Mouse (Mus musculus) kidney, embryonic 14.5 days (tissue): ENCODE data around the gene Becn1. TPM values are rescaled to one million over a fixed set of nuclear protein-coding genes. Genes with fewer than 3 reads are reported as not detected.
A peak's percentile ranks its signal among the peaks of the same experiment; 100 is the strongest.

Experiments used
- ATAC-seq: fragments of 200-750 bp; cut with Nextera tagmentation; 2 replicates; pipeline ENCODE4 v1.8.0; 2017; ENCODE audit warnings: moderate number of reproducible peaks, mild to moderate bottlenecking, moderate TSS enrichment, moderate library complexity; ENCODE audit not compliant: low FRiP score, low TSS enrichment
- H3K27ac ChIP-seq: fragments of 300-500 bp; sonication (generic); 2 replicates; pipeline ENCODE4 v1.5.1; 2014; ENCODE audit warnings: low read depth, mild to moderate bottlenecking, low read length, moderate library complexity, mixed read lengths
- H3K27me3 ChIP-seq: fragments of 300-500 bp; sonication (generic); 2 replicates; pipeline ENCODE4 v1.6.1; 2014; ENCODE audit warnings: mild to moderate bottlenecking, low read length; ENCODE audit not compliant: control insufficient read depth, insufficient read depth
- H3K36me3 ChIP-seq: fragments of 300-500 bp; sonication (generic); 2 replicates; pipeline ENCODE4 v1.6.1; 2014; ENCODE audit warnings: low read length, mixed read lengths; ENCODE audit not compliant: control insufficient read depth, insufficient read depth
- H3K4me1 ChIP-seq: fragments of 300-500 bp; sonication (generic); 2 replicates; pipeline ENCODE4 v1.6.1; 2014; ENCODE audit warnings: low read length, mixed read lengths; ENCODE audit not compliant: control insufficient read depth, insufficient read depth
- H3K4me2 ChIP-seq: fragments of 300-500 bp; sonication (generic); replicated peaks from 2 replicates; pipeline ENCODE4 v1.6.1; 2014; ENCODE audit warnings: low read depth, mild to moderate bottlenecking, low read length
- H3K4me3 ChIP-seq: fragments of 300-500 bp; sonication (generic); 2 replicates; pipeline ENCODE4 v1.5.1; 2014; ENCODE audit warnings: mild to moderate bottlenecking, low read length
- H3K9ac ChIP-seq: fragments of 300-500 bp; sonication (generic); 2 replicates; pipeline ENCODE4 v1.6.1; 2014; ENCODE audit warnings: low read depth, mild to moderate bottlenecking, low read length, moderate library complexity
- H3K9me3 ChIP-seq: fragments of 300-500 bp; sonication (generic); 2 replicates; pipeline ENCODE4 v1.6.1; 2016; ENCODE audit warnings: low read length; ENCODE audit not compliant: control insufficient read depth
- WGBS: fragments of 180-500 bp; shearing (Covaris S2); extraction: QIAGEN DNeasy Blood & Tissue Kit; methylation state at CpG from one replicate; pipeline ENCODE4 v1.1.7; 2014; 5-methylcytosine and 5-hydroxymethylcytosine counted together
- polyA plus RNA-seq: library from polyadenylated mRNA; unstranded; fragments of >200 nt; fragmentation: Nextera tagmentation; extraction: Ambion mirVana; gene quantifications from 2 replicates; pipeline ENCODE4 v1.2.1, GENCODE M21; 2014

The Becn1 gene
- polyA plus RNA-seq, 1 experiment from 2014 or later = 164 TPM

DNA sequence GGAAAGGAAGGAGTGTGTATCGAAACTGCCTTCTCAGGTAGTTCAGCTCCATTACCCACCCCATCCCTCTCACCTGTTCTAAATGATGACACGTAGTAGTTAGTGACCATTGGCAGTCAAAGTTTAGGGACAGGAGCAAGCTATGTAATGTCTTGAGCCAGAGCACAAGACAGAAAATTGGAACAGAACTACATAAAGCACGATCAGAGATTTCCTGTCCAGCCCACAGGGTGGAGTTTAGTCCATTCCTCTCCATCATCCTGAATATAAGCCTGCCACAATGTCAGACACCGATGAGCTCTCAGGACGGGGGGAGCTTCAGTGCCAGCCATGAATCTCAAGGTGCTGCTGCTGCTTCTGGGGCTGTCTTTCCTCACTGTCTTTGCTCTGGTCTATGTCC is 22.7 kb upstream of the Becn1 start, which contains the start of gene Aoc2:
Gene Aoc2, plus strand, starts transcription at position 301 of the 400 bp plus-strand sequence.
- ATAC-seq = no peak
- H3K9me3 ChIP-seq = no peaks in the 10 kb centered on the region
- H3K27ac ChIP-seq = no peak within 1 kb of the TSS
- WGBS = 91% methylated on average over 5 of the region's 5 CpGs
- H3K36me3 ChIP-seq = peaks cover 58% of the 10 kb centered on the region
- no peak within 1 kb of the TSS for H3K9ac ChIP-seq
- H3K4me1 ChIP-seq = no peaks in the 10 kb centered on the region
- H3K4me2 ChIP-seq = no peak within 1 kb of the TSS
- no peaks in the 10 kb centered on the region for H3K27me3 ChIP-seq
- H3K4me3 ChIP-seq = no peak within 1 kb of the TSS

DNA sequence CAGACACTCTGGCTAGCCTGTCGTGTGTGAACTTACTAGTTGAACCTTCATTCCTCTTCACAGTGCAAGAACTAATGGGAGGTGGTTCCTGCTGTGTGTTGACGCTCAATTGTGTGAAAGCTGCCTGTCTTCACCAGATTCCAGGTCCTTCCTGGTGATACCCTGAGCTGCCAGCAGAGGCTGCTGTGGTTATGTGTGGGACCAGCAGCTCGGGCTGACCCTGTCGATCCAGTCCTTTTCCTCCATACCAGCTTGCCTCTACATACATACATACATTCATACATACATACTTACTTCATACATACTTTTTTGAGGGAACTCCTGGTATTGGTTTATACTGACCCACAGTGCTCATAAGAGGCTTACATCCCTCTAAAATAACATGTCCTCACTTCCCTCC is 21.5 kb upstream of the Becn1 start:
- ATAC-seq = peak; percentile 60
- no peaks in the 10 kb centered on the region for H3K9me3 ChIP-seq
- no peaks in the 10 kb centered on the region for H3K27me3 ChIP-seq
- no peak overlapping the region for H3K4me3 ChIP-seq
- 14% methylated on average over 4 of the region's 4 CpGs for WGBS
- H3K4me2 ChIP-seq = no peak overlapping the region
- no peaks in the 10 kb centered on the region for H3K4me1 ChIP-seq
- H3K9ac ChIP-seq = no peak overlapping the region
- no peak overlapping the region for H3K27ac ChIP-seq
- peaks cover 70% of the 10 kb centered on the region for H3K36me3 ChIP-seq

DNA sequence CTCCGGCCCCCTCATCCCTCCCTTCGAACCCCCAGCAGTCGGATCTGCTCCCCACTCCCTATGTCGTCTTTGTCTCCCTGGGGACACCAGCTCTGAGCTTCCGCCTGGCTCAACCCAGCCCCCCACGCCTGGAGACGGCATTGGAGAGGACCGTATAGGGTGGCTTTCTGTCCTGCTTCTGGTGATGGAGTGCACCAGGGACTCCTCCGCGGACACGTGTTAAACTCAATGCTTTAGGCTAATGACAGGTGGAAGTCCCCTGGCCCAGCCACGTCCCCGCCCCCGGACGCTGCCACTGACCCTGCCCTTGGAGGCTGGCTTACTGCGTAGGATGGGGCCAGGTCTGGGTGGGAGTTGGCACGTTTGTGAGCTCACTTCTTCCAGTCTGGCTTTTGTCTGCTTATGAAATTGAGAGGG is 14.4 kb upstream of the Becn1 start:
- Histone ChIP-seq H3K4me3 (peak overlapping the region; percentile 99), H3K4me2 (peak overlapping the region; percentile 88), H3K9ac (peak overlapping the region; percentile 93), H3K36me3 (peaks cover 40% of the 10 kb centered on the region), H3K27me3 (no peaks in the 10 kb centered on the region), H3K4me1 (peaks cover 11% of the 10 kb centered on the region), H3K27ac (peak overlapping the region; percentile 56; the same call in 1 of the 2 replicates), H3K9me3 (no peaks in the 10 kb centered on the region)
- 0% methylated on average over 17 of the region's 17 CpGs for WGBS
- ATAC-seq = no peak; the same call in none of the 2 replicates

DNA sequence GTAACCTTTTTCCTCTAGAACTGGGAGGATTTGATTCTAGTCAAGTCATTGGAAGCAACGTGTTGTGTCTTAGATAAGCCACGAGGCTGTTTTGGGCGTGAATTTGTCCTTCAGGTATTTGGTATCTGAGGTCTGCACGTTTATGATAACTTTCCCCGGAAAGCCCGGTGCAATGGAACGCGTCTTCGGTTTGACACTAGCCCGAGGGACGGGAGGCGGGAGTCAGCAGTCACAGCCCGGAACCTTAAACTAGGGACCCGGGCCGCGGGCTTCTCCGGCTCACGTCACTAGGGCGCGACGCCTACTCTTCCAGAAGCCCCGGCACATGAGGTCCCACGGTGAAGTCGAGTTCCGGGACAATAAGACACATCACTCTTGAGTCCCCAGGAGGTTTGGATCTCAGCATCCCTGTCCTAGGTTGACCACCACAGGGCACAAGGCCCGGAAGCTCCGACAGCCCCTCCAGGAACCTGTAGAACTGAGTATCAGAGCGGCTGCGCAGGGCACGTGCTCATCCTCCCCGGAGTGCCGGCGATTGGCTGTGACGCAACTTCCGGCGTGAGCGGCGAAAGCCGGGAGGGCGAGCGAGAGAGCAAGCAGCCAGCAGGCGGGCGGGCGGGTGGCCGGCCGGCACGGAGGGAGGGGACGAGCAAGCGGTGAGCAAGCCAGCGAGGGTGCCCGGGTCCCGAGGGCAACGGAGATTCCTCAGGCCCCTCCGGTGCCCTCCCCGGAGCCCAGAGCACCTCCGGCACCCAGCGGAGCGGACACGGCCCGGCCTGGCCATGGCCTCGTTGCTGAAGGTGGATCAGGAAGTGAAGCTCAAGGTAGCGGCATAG is 13.8 kb upstream of the Becn1 start, which contains the start of gene Psme3:
Gene Psme3, plus strand, starts transcription at position 549 of the 836 bp plus-strand sequence.
- H3K27me3 ChIP-seq = no peaks in the 10 kb centered on the region
- peaks cover 33% of the 10 kb centered on the region for H3K36me3 ChIP-seq
- peak within 1 kb of the TSS; percentile 88 for H3K4me2 ChIP-seq
- peak; percentile 87 for ATAC-seq
- peaks cover 11% of the 10 kb centered on the region for H3K4me1 ChIP-seq
- peak within 1 kb of the TSS; percentile 93 for H3K9ac ChIP-seq
- H3K27ac ChIP-seq = peak within 1 kb of the TSS; percentile 56
- H3K9me3 ChIP-seq = no peaks in the 10 kb centered on the region
- WGBS = under 1% methylated on average over 55 of the region's 62 CpGs
- peak within 1 kb of the TSS; percentile 99 for H3K4me3 ChIP-seq

DNA sequence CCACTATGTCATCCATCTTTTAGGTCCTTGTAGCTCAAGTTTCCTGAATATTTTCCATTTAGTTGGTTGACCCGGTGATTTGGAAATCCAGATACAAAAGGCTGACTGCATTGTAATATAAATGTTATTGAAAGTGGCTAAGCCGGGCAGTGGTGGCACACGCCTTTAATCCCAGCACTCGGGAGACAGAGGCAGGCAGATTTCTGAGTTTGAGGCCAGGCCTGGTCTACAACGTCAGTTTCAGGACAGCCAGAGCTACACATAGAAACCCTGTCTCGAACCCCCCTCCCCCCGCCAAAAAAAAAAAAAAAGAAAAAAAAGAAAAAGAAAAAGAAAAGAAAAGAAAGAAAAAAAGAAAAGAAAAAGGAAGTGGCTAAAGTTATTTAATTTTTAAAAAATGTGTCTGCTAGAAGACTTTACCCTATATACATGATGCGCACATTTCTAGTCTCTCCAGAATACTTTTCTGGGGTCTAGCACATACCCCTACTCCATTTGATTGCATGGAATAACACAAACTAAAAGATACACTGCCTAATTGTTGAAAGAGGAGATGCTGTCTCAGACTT is 13.1 kb upstream of the Becn1 start:
- peak overlapping the region; percentile 99 for H3K4me3 ChIP-seq
- H3K4me1 ChIP-seq = peaks cover 11% of the 10 kb centered on the region
- peaks cover 26% of the 10 kb centered on the region for H3K36me3 ChIP-seq
- peak overlapping the region; percentile 88 for H3K4me2 ChIP-seq
- H3K9me3 ChIP-seq = no peaks in the 10 kb centered on the region
- H3K27ac ChIP-seq = peak overlapping the region; percentile 56
- H3K9ac ChIP-seq = peak overlapping the region; percentile 93; the same call in 1 of the 2 replicates
- no peaks in the 10 kb centered on the region for H3K27me3 ChIP-seq
- ATAC-seq = no peak; the same call in 1 of the 2 replicates
- 91% methylated on average over 8 of the region's 8 CpGs for WGBS

DNA sequence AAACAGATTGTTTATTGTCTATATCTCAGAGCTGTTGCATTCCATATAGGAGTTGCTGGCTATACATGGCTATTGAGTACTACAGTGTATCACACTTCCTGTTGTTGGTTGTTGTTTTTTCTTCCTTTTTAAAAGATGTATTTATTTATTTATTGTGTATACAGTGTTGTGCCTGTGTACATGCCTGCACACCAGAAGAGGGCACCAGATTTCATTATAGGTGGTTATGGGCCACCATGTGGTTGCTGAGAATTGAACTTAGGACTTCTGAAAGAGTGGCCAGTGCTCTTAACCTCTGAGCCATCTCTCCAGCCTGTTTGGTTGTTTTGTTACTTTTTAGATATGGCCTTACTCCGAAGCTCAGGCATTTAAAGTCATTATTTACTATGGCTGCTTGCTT is 12.5 kb upstream of the Becn1 start:
- ATAC-seq = no peak
- no peaks in the 10 kb centered on the region for H3K9me3 ChIP-seq
- no peak overlapping the region for H3K4me2 ChIP-seq
- 100% methylated on average over 1 of the region's 1 CpGs for WGBS
- H3K4me1 ChIP-seq = peaks cover 11% of the 10 kb centered on the region
- no peaks in the 10 kb centered on the region for H3K27me3 ChIP-seq
- H3K9ac ChIP-seq = no peak overlapping the region
- no peak overlapping the region for H3K4me3 ChIP-seq
- peaks cover 20% of the 10 kb centered on the region for H3K36me3 ChIP-seq
- H3K27ac ChIP-seq = no peak overlapping the region

DNA sequence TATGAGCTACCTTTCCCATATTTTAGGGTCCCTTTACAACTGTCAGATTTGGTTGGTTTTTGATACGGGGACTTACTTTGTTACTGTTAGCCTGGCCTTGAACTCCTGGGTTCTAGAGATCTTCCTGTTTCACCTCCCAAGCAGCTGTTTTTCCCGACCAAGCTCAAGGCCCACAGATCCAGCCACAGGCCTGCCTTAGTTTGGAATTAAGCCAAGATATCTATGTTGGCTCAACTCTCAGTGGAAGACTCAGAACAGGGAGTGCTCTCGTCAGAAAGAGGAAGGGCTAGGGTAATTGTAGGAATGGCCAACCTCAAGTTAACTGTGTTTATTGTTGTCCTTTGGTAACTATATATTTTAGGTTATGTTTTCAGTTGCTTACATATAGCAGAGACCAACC is 10.1 kb upstream of the Becn1 start:
- peaks cover 4% of the 10 kb centered on the region for H3K4me1 ChIP-seq
- H3K4me3 ChIP-seq = no peak overlapping the region
- H3K27ac ChIP-seq = no peak overlapping the region
- no peaks in the 10 kb centered on the region for H3K36me3 ChIP-seq
- WGBS = 75% methylated on average over 3 of the region's 3 CpGs
- no peak overlapping the region for H3K9ac ChIP-seq
- H3K27me3 ChIP-seq = no peaks in the 10 kb centered on the region
- H3K9me3 ChIP-seq = no peaks in the 10 kb centered on the region
- no peak overlapping the region for H3K4me2 ChIP-seq
- ATAC-seq = no peak

DNA sequence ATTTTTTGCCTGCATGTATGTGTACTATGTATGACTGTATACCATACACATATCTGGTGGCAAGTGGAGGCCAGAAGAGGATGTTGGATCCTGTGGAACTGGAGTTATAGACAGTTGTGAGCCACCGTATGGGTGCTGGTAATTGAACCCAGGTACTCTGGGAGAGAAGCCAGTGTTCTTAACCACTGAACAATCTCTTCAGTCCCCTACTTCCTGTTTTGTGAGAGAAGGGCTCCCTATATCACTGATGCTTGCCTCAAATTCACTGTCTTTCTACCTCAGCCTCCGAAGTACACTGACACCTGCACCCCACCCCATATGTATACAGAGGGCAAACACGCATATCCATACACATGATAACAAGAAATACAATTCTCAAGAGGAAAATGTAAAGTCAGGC is 9.0 kb upstream of the Becn1 start:
- H3K4me3 ChIP-seq = no peak overlapping the region
- H3K9me3 ChIP-seq = no peaks in the 10 kb centered on the region
- H3K27ac ChIP-seq = no peak overlapping the region
- H3K4me2 ChIP-seq = no peak overlapping the region
- H3K4me1 ChIP-seq = no peaks in the 10 kb centered on the region
- H3K9ac ChIP-seq = no peak overlapping the region
- no peaks in the 10 kb centered on the region for H3K27me3 ChIP-seq
- no peak for ATAC-seq
- H3K36me3 ChIP-seq = no peaks in the 10 kb centered on the region
- 86% methylated on average over 3 of the region's 3 CpGs for WGBS

DNA sequence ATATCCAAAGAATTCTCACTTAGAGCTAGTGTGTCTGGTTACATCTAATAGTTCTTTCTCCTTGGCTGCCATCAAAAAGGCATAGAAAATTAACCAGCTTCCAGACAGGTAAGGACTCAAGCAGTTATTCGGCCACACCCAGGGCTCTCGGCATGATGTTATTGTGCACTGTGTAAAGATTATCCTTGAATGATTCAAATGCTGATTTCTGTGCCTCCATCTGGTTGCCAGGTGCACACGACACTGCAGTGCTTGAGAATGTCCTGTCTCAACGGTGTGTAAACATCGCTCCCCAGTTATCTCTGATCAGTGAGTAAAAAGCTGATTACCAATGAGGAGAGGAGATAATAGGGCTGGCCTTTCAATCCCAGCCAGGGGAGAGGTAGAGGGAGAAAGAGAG is 5.7 kb upstream of the Becn1 start:
- H3K4me2 ChIP-seq = no peak overlapping the region
- H3K27ac ChIP-seq = no peak overlapping the region
- WGBS = 45% methylated on average over 5 of the region's 5 CpGs
- no peaks in the 10 kb centered on the region for H3K9me3 ChIP-seq
- H3K27me3 ChIP-seq = no peaks in the 10 kb centered on the region
- no peak overlapping the region for H3K4me3 ChIP-seq
- H3K36me3 ChIP-seq = no peaks in the 10 kb centered on the region
- no peak overlapping the region for H3K9ac ChIP-seq
- ATAC-seq = no peak
- H3K4me1 ChIP-seq = no peaks in the 10 kb centered on the region
